Mouse (Mus musculus) kidney, postnatal 0 days (tissue): ENCODE data around the gene Lgals3bp. TPM values are rescaled to one million over a fixed set of nuclear protein-coding genes. Genes with fewer than 3 reads are reported as not detected.

Source experiments
- ATAC-seq: fragments of 200-750 bp; cut with Nextera tagmentation; replicated peaks from 2 replicates; pipeline ENCODE4 v1.8.0; 2017; ENCODE audit warnings: low read depth, moderate number of reproducible peaks, moderate TSS enrichment, moderate library complexity; ENCODE audit not compliant: low FRiP score
- DNase-seq: peaks from one replicate; pipeline ENCODE4 v3.0.0-alpha.2; 2016; ENCODE audit warnings: low spot score
- H3K27ac ChIP-seq: fragments of 300-500 bp; sonication (generic); 2 replicates; pipeline ENCODE4 v1.5.1; 2014; ENCODE audit warnings: mild to moderate bottlenecking
- H3K27me3 ChIP-seq: fragments of 300-500 bp; sonication (generic); 2 replicates; pipeline ENCODE4 v1.6.1; 2014; ENCODE audit warnings: low read length, mixed read lengths; ENCODE audit not compliant: insufficient read depth
- H3K36me3 ChIP-seq: fragments of 300-500 bp; sonication (generic); 2 replicates; pipeline ENCODE4 v1.6.1; 2014; ENCODE audit warnings: low read length, mixed read lengths; ENCODE audit not compliant: insufficient read depth
- H3K4me1 ChIP-seq: fragments of 300-500 bp; sonication (generic); replicated peaks from 2 replicates; pipeline ENCODE4 v1.6.1; 2014; ENCODE audit warnings: antibody characterized with exemption, low read length, mixed read lengths; ENCODE audit not compliant: insufficient read depth
- H3K4me2 ChIP-seq: fragments of 300-500 bp; sonication (generic); 2 replicates; pipeline ENCODE4 v1.6.1; 2014; ENCODE audit warnings: mild to moderate bottlenecking, low read length, moderate library complexity, mixed read lengths
- H3K4me3 ChIP-seq: fragments of 300-500 bp; sonication (generic); replicated peaks from 2 replicates; pipeline ENCODE4 v1.5.1; 2014; ENCODE audit warnings: low read depth, low read length
- H3K9ac ChIP-seq: fragments of 300-500 bp; sonication (generic); 2 replicates; pipeline ENCODE4 v1.6.1; 2014; ENCODE audit warnings: low read depth, low read length
- H3K9me3 ChIP-seq: fragments of 300-500 bp; sonication (generic); replicated peaks from 2 replicates; pipeline ENCODE4 v1.6.1; 2016; ENCODE audit warnings: low read length, inconsistent platforms, mixed read lengths
- CTCF ChIP-seq: IDR thresholded peaks from 2 replicates; pipeline ENCODE4 v1.5.1; 2016; ENCODE audit warnings: antibody characterized with exemption, low read depth, mild to moderate bottlenecking, moderate library complexity
- WGBS: fragments of 180-500 bp; shearing (Covaris S2); extraction: QIAGEN DNeasy Blood & Tissue Kit; methylation state at CpG from one replicate; pipeline ENCODE4 v1.1.7; 2014; 5-methylcytosine and 5-hydroxymethylcytosine counted together
- polyA plus RNA-seq: library from polyadenylated mRNA; unstranded; fragments of >200 nt; fragmentation: Nextera tagmentation; extraction: Ambion mirVana; gene quantifications from 2 replicates; pipeline ENCODE4 v1.2.1, GENCODE M21; 2015

Gene Lgals3bp
- polyA plus RNA-seq, 1 experiment from 2014 or later: 80.3 TPM

DNA sequence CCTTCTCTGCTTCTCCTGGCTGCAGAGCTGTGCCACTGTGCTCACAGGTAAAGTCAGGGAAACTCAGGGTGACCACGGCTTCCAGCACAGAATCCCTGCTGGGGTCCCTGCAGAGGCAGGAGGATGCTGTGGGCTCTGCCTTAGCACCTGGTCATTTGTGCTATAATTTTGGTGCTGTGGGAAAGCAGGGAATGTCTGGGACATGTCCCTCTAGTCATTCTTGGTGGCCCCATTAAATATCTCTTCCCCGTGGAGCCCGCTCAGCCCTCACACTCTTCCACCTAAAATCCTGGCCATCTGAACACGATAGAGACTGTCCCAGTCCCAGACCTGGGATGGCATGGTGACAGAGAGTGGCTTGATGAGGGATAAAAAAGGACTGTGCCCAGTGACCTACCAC is 37.9 kb downstream of the Lgals3bp start:
- Histone ChIP-seq H3K4me3 (no peak overlapping the region), H3K9me3 (no peaks in the 10 kb centered on the region), H3K4me1 (peaks cover 26% of the 10 kb centered on the region), H3K27me3 (no peaks in the 10 kb centered on the region), H3K9ac (no peak overlapping the region), H3K36me3 (no peaks in the 10 kb centered on the region), H3K27ac (no peak overlapping the region), H3K4me2 (no peak overlapping the region)
- ATAC-seq: no peak
- no peak for DNase-seq
- TF ChIP-seq CTCF: no peak
- 80% methylated on average over 4 of the region's 4 CpGs for WGBS

DNA sequence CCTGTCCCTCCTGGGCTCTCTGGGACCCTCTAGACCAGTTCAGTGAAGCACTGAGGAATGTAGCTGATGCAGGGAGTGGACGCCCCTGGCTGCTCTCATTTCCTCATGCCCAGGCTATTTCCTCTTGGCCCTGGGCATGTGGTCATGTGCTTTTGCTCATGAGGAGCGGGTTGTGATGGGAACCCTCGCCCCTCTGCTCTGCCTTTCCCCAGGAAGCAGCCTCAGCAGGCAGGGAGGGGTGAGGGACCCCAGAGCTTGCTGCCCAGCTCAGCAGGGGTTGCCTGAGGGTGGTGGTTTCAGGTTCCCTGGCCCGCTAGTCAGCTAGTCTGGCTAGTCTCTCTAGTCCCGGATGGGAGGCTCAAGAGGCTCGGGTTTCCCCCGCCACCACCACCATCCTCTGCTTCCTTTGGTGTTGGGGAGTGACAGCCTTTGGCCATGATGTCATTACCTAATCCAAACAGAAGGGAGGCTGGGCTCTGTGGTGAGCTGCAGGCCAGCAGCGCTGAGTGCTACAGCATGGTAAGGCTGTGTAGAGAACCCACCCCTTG is 38.8 kb downstream of the Lgals3bp start:
- Histone ChIP-seq H3K4me3 (no peak overlapping the region), H3K9ac (peak overlapping the region; percentile 42; the same call in 1 of the 2 replicates), H3K9me3 (no peaks in the 10 kb centered on the region)

DNA sequence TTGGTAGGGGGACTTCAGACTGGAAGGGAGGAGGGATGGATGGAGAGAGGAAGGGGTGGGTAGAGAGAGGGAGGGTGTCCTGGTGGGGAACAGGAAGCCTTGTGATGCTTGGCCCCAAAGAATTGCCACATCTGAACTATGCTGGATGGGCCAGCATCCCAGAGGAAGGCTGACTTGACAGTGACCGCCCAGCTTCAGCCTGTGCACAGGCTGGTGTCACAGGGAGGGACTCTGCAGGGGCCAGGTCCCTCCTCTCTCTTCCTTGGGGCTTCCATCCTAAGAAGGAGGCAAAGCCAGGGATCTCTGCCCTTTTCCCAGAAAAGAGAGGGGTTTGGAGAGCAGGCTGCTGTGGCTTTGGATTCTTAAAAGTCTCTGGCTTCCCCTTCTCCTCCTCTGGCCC is 39.4 kb downstream of the Lgals3bp start:
- Histone ChIP-seq H3K9me3 (no peaks in the 10 kb centered on the region), H3K4me3 (no peak overlapping the region), H3K4me2 (no peak overlapping the region; the same call in 1 of the 2 replicates), H3K36me3 (no peaks in the 10 kb centered on the region), H3K9ac (0 out of 2 replicates have a peak overlapping the region, but pooled peaks have one; percentile 42), H3K27me3 (no peaks in the 10 kb centered on the region), H3K27ac (peak overlapping the region; percentile 83), H3K4me1 (peaks cover 26% of the 10 kb centered on the region)
- 9% methylated on average over 1 of the region's 1 CpGs for WGBS
- TF ChIP-seq CTCF: no peak
- peak; percentile 23 for DNase-seq
- ATAC-seq: no peak

More for the DNA sequence above, 38.8 kb downstream of the Lgals3bp start:
- under 1% methylated on average over 8 of the region's 8 CpGs for WGBS
- peak overlapping the region; percentile 83 for H3K27ac ChIP-seq
- TF ChIP-seq CTCF: no peak
- peaks cover 26% of the 10 kb centered on the region for H3K4me1 ChIP-seq
- ATAC-seq: peak; percentile 81
- no peaks in the 10 kb centered on the region for H3K36me3 ChIP-seq
- no peaks in the 10 kb centered on the region for H3K27me3 ChIP-seq
- peak overlapping the region; percentile 30; the same call in 1 of the 2 replicates for H3K4me2 ChIP-seq
- DNase-seq: peak; percentile 94

- no peaks in the 10 kb centered on the region for H3K36me3 ChIP-seq
- no peaks in the 10 kb centered on the region for H3K9me3 ChIP-seq
- DNase-seq (peak; percentile 17), ATAC-seq (no peak)
- H3K4me3 ChIP-seq: no peak overlapping the region
- H3K9ac ChIP-seq: no peak overlapping the region
- H3K4me1 ChIP-seq: peaks cover 26% of the 10 kb centered on the region
- no peak overlapping the region for H3K27ac ChIP-seq
- H3K27me3 ChIP-seq: no peaks in the 10 kb centered on the region
- no peak for TF ChIP-seq CTCF
- no peak overlapping the region for H3K4me2 ChIP-seq
- 41% methylated on average over 10 of the region's 10 CpGs for WGBS
Observed at GRCm38 (mm10) chr11:118360907-118361341, 41.0 kb downstream of the Lgals3bp start.

- H3K27ac ChIP-seq: no peak overlapping the region
- WGBS: 51% methylated on average over 7 of the region's 7 CpGs
Observed at GRCm38 (mm10) chr11:118360491-118360890, 41.4 kb downstream of the Lgals3bp start.

DNA sequence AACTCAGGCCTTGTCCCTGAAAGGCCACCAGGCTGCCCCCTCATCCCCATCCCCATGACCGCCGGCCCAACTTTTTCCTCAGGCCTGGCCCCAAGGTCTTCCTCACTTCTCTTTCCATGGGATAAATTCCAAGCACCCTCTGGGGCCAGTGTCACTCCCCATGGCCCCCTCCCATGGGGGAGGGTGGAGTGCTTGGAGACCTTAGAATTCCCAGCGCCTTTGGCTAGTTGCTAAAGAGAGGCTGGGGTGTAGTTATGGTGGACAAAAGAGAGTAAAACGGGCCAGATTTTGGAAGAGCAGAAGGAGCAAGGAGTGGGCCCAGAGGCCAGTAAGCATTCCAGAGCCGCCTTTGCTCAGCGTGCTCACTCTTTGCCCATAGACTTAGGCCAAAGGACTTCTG is 46.3 kb downstream of the Lgals3bp start, which contains the start of gene Timp2:
Timp2 (minus strand) TSS at position 101 of the 400 bp plus-strand sequence.
- WGBS: 44% methylated on average over 6 of the region's 6 CpGs
- Histone ChIP-seq H3K4me2 (peak within 1 kb of the TSS; percentile 93), H3K9ac (peak within 1 kb of the TSS; percentile 95), H3K4me1 (peaks cover 11% of the 10 kb centered on the region), H3K27me3 (no peaks in the 10 kb centered on the region), H3K4me3 (peak within 1 kb of the TSS; percentile 85), H3K36me3 (0 out of 2 replicates have a peak, but pooled peaks cover 4% of the 10 kb centered on the region), H3K27ac (peak within 1 kb of the TSS; percentile 85), H3K9me3 (no peaks in the 10 kb centered on the region)
- TF ChIP-seq CTCF: no peak
- no peak; the same call in 1 of the 2 replicates for ATAC-seq
- DNase-seq: peak; percentile 32

More at GRCm38 (mm10) chr11:118360491-118360890, 41.4 kb downstream of the Lgals3bp start:
- Histone ChIP-seq H3K36me3 (no peaks in the 10 kb centered on the region), H3K4me3 (no peak overlapping the region), H3K9me3 (no peaks in the 10 kb centered on the region), H3K4me1 (peaks cover 26% of the 10 kb centered on the region), H3K9ac (no peak overlapping the region), H3K27me3 (no peaks in the 10 kb centered on the region), H3K4me2 (no peak overlapping the region)
- ATAC-seq (no peak), DNase-seq (no peak)
- no peak for TF ChIP-seq CTCF
